Mouse (Mus musculus) megakaryocyte, embryonic 14.5 days (primary cell): ENCODE data around the gene Hs3st4.

Experiments used
- FLI1 ChIP-seq: IDR thresholded peaks from 2 replicates; pipeline ENCODE4 v1.6.1; 2012; ENCODE audit warnings: low read length, inconsistent platforms, mixed read lengths
- GATA1 ChIP-seq: IDR thresholded peaks from 3 replicates; pipeline ENCODE4 v1.6.1; 2012; ENCODE audit warnings: mixed read lengths, low read length, inconsistent platforms, borderline replicate concordance

- TF ChIP-seq GATA1 (no peak), FLI1 (no peak)
Observed at GRCm38 (mm10) chr7:124354035-124354434, 371.4 kb downstream of the Hs3st4 start.
